Mouse (Mus musculus) gastrocnemius, postnatal 25 days (tissue): ENCODE measurements around the gene Gphn. TPM values are rescaled to one million over a fixed set of nuclear protein-coding genes. Genes with fewer than 3 reads are reported as not detected.
A peak's percentile ranks its signal among the peaks of the same experiment; 100 is the strongest.

Experiments used
- DNase-seq: peaks from one replicate; pipeline ENCODE4 v3.0.0; 2022
- long read RNA-seq, 2 experiments: library from polyadenylated mRNA; stranded (forward); transcript quantifications; one replicate each; pipeline ENCODE4 v2.0.0; 2021
- total RNA-seq, 2 experiments: library from RNA; stranded (reverse); gene quantifications; 1 replicate in 1 of 2; 2 replicates in 1 of 2; pipeline ENCODE4 v1.2.3; 2021

Gene Gphn
- total RNA-seq = 10 to 100 TPM; 29.2 to 30.1 TPM
- long read RNA-seq, experiment 1, transcript Gphn-202 (23 exons, 3,300 nt) = major isoform, 10 of 26 reads
- long read RNA-seq, experiment 1, partial matches to known transcripts = 5 of 26 reads
- long read RNA-seq, experiment 1, other reads (novel, unspliced or antisense) = 11 of 26 reads
- long read RNA-seq, experiment 2, transcript Gphn-202 (23 exons, 3,300 nt) = major isoform, 24 of 39 reads
- long read RNA-seq, experiment 2, partial matches to known transcripts = 6 of 39 reads
- long read RNA-seq, experiment 2, other reads (novel, unspliced or antisense) = 9 of 39 reads

GRCm38 (mm10) chr12:78225707-78226518 is at the start of gene Gphn:
Gene Gphn, plus strand, starts transcription at chr12:78226379.
- peak; percentile 90 for DNase-seq

DNA sequence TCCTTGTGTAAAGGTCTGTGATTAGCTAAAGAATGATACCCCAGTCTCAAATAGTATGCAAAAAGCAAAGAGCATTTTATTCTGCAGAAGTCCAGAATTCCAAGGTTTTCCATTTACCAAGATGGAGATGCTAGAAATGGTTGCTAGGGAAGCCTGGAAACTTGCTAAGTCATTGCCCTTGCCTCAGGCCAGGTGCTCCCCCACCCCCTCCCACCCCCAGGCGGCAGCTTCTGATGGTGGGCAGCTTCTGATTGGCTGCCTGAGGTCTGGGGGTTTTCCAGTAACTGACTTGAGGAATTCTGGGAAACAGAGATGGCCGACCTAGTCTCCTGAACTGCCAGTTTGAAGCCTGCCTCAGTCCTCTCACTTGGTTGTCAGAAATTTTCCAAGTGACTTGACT is 44.7 kb upstream of the Gphn start:
- DNase-seq = no peak

- no peak for DNase-seq
Measured at GRCm38 (mm10) chr12:78193942-78194341, 32.2 kb upstream of the Gphn start, which contains the start of gene Gm6657. Gene Gm6657, plus strand, starts transcription at chr12:78194242.

DNA sequence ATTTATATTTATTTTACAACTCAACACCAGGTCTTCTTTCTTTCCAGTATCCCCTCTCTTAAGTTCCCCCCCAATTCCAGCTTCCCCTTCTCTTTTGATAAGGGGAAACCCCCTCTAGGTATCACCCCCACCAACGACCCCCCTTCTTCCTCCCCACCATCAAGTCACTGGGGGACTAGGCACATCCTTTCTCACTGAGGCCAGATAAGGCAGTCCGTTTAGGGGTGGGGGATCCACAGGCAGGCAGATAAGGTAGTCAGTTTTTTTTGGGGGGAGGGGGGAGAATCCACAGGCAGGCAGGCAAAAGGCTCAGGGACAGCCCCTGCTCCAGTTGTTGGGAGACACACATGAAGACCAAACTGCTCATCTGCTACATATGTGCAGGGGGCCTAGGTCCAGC is 30.8 kb upstream of the Gphn start:
- no peak for DNase-seq

GRCm38 (mm10) chr12:78203646-78204045 is 22.5 kb upstream of the Gphn start:
- DNase-seq = no peak

DNA sequence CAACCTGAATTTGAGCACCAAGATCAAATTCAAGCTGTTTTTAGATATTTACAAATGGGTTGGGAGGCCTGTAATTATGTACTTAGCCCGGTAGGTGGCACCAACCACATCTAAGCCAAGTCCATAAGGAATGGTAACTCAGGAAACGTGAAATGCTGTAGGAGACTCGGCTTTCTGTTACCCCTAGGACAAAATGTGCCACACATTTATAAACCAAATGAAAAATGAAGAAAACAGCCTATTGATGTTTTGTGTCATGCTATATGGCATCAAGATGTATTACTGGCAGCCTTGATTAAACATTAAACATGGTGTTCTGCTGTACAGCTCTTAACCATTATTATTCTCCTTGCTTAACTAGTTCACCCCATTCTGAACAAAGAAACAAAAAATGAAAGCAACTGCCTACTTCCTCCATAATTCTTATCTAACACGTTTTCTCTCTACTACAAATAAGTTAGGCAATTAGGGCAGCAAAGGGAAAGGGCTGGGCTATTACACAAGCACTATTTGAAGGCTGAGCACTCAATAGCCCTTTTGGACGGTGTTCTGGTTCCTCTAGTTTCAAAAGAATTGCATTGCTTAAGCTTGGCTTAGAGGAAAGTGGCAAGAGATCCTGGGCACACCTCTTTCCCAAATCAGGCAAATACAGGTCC is 20.1 kb upstream of the Gphn start:
- DNase-seq = peak; percentile 11

DNA sequence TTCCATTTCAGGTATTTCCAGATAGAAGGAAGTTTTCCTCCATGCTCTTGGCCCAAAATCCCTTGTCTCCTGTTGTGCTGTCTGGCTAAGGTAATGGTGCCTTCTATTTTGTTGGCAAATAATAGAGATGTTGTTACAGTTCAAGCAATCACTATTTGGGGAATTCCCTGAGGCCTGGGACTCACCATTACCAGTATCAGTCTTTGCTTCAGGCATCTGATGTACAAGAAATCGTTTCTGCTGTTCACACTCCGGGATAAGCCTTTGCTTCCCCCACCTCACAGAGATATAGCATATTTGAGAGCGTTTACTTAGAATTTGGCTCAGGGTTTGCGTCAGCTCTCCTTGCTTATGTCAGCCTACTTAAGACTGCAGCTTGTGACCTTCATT is 19.6 kb upstream of the Gphn start:
- no peak for DNase-seq

- DNase-seq = no peak
Measured at GRCm38 (mm10) chr12:78209856-78210255, 16.3 kb upstream of the Gphn start.

GRCm38 (mm10) chr12:78215490-78215889 is 10.7 kb upstream of the Gphn start:
- no peak for DNase-seq

- no peak for DNase-seq
Measured at GRCm38 (mm10) chr12:78219191-78219825, 6.9 kb upstream of the Gphn start.

DNA sequence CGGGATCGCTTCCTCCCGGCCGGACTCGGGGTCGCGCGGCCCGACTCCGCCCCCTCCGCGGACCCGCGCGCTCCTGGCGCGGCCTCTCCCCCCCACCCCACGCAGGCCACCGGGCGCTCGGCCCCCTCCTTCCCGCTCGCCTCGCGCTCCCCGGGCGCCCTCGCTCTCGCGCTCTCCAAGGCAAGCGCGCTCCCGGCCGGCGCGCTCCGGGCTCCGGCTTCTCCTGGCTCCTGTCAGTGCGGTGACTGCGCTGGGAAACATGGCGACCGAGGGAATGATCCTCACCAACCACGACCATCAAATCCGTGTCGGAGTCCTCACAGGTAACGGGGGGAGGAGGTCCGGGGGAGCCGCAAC is 318 bp downstream of the Gphn start:
- DNase-seq = peak; percentile 89

DNA sequence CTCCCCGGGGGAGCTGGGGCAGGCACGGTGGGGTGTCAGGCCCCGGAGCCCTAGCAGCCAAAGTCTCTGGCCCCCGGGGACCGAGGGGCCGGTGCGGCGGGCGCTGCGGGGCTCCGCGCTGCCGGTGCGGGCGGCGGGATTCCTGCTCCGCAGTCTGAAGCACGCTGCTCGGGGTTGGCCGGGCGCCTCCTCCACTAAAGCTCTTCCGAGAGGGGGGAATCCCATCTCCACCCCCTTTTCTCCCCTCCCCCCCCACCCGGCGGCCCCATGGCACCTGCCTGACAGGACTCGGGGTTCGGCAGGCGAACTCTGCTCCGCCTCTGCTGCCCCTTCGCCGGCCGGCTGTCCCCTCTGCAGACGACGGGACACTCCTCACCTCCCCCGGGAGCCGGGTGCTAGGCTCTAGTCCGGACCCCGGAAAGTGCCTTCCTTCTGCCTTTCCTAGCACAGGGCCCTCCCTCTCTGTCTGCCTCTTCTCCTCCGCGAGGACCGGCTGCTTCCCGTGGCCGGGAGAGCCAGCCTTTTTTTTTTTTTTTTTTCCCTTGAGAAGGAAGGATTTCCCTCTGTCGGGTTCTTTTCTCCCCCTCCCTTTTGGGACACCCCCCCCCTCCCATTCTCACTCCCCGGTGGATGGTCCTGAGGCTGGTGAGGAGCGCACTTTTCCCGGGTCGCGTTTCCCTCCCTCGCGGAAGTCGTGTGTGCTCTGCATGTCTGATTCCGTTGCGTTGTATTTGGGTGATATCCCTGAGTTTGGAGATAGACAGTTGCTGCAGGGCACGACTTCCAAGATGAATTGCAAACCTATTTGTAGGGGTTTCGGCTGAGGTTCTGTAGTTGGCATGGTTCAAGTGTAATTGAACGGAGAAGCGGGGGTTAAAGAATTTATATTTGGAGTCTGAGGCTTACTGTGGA is 1.1 kb downstream of the Gphn start:
- peak; percentile 36 for DNase-seq

DNA sequence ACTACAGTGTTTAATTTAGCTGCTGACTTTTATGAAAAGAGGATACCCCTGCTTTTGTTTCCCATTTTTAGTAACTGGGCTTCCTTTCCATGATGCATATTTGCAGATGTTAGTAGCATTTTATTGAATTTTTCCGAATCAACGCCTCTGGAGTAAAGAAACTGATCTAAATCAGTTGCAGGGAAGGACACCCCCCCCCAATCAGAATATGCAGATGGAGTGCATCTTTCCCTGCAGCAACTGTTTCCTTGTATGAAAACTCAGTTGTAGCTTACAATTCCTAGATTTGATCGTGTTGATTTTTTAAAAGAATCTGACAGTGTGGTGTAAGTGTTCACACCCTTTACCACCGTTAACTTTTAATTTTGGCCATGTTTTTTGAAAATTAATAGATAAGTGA is 2.0 kb downstream of the Gphn start:
- DNase-seq = no peak

DNA sequence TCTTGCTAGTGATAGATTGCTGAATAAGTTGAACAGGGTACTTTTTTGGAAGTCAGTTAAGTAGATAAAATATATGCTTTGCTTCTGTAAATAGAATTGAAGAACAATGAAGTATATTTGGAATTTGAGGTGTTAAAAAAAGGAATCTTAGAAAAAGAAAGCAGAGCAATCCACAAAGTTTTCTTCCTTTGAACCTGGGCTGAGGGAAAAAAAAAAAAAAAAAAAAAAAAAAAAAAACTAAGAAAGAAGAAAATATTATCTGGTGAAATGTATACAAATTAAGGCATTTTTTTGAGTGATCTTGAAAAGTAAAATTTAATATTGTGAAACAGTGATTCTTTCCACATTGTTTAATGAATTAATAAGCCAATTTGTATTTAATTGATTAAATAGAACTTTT is 6.4 kb downstream of the Gphn start:
- no peak for DNase-seq

DNA sequence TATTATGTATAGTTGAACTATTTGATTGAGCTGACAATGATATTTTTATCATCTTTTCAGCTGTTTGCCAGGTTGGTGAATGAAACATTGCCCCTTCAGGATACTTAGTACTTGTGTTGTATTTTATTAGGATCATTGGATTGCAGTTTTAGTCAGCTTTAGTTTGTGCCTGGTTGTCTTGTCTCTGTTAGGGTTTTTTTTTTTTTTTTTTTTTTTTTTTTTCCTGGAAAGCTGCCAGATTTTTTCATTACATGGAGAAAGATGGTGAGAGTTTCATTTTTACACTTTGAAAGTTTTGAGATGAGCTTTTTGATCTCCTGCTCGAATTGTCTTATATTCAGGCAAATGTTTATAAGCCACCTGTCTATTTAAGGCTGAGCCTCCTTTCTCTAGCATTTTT is 22.2 kb downstream of the Gphn start:
- DNase-seq = no peak

GRCm38 (mm10) chr12:78249151-78249550 is 23.0 kb downstream of the Gphn start:
- DNase-seq = peak; percentile 14

DNA sequence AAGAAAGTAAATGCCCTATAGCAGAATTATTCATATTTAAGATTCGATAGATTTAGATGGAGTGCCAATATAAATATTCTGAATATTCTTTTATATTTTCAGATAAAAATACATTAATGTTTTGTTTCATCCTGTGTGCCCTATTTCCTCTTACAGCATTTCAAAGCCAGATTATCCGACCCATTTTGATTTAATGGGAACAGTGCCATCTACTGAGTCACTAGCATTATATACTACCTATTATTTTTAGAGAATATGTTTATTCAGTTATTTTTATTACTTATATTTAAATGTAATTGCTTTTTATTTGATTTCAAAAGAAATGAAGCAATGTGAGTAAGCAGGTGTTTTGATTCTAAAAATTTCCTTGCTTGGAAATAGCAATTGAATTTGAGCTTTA is 51.2 kb downstream of the Gphn start:
- no peak for DNase-seq

DNA sequence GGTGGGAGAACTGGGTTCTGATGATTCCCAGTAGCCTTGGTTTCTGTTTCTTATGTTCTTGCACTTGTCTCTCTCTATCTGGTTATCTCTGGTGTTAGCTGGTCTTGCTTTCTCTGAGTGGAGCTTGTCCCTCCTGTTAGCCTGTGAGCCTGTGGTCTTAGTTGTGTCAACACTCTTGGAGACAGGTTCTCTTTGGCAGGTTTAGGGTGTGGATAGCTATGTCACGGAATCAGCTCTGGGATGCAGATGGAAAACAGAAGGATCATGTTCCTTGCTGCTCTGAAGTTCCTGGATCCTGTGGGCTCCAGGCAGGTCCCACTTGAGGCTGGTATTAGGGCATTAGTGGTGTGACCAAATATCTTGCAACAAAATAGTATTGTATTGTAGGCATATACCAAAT is 64.2 kb downstream of the Gphn start:
- DNase-seq = no peak

GRCm38 (mm10) chr12:78298824-78299398 is 72.7 kb downstream of the Gphn start:
- no peak for DNase-seq

GRCm38 (mm10) chr12:78315106-78315505 is 88.9 kb downstream of the Gphn start:
- DNase-seq = no peak

GRCm38 (mm10) chr12:78327946-78328345 is 101.8 kb downstream of the Gphn start:
- DNase-seq = no peak
